Mouse (Mus musculus): ENCODE measurements around the gene Defb41. TPM values are rescaled to one million over a fixed set of nuclear protein-coding genes. Genes with fewer than 3 reads are reported as not detected.

Defb41 gene
- not detected in 2 replicates for polyA plus RNA-seq (2015; fragmentation: Nextera tagmentation; extraction: Ambion mirVana)

DNA sequence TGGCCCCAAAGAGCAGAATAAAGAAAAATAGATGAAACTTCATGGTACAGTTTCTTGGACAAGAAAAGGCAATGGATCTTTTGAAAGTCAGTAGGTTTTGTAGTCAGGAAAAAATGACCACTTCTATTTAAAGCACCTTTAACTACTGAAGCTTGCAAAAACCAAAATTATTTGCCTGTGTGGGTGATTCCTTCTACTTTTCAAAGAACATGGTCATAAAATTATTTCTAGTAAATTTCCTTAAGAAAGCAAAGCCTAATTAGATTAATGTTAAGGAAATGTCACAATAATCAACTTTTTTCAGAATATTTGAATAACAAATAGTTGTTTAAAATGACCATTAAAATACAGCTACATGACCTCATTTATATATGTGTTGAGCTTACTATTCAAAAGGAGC, at the start of gene Defb41:
Gene Defb41 (minus strand): TSS at position 101 of the 400 bp plus-strand sequence.
- H3K4me1 ChIP-seq (replicated peaks; ENCODE audit: insufficient read depth, low read length) = no peaks in the 10 kb centered on the region
- H3K27me3 ChIP-seq (ENCODE audit: insufficient read depth, low read length) = no peaks in the 10 kb centered on the region
- TF ChIP-seq CTCF (IDR thresholded peaks at IDR 0.05; ENCODE audit: low read depth) = no peak
- no peak within 1 kb of the TSS for H3K9ac ChIP-seq (ENCODE audit: low read depth, low read length)
- ATAC-seq (replicated peaks; ENCODE audit: low FRiP score, low read depth) (no peak), DNase-seq (ENCODE audit: low spot score) (no peak)
- no peaks in the 10 kb centered on the region for H3K9me3 ChIP-seq (replicated peaks; ENCODE audit: low read length)
- no peak within 1 kb of the TSS for H3K4me3 ChIP-seq (replicated peaks; ENCODE audit: low read depth, low read length)
- H3K36me3 ChIP-seq (ENCODE audit: insufficient read depth, low read length) = no peaks in the 10 kb centered on the region
- no peak within 1 kb of the TSS for H3K4me2 ChIP-seq (ENCODE audit: low read length)
- no peak within 1 kb of the TSS for H3K27ac ChIP-seq

DNA sequence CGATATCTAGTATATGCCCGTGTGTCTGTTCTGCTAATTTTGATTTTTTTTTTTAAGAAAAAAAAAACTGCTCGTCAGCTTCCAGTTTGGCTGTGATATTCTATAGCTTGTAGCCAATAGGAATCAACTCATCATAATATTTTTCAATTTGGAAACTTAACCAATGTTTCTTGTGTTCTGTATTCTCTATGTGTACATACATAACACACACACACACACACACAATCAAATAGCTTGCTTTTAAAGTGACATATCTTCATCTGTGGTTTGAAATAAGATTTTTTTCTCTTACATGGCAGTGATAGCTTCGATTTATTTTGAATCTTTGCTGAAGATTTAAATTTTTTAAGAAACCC, 43.5 kb upstream of the Defb41 start:
- no peak for TF ChIP-seq CTCF (IDR thresholded peaks at IDR 0.05; ENCODE audit: low read depth)
- 82% methylated on average over 4 of the region's 4 CpGs for WGBS
- H3K27me3 ChIP-seq (ENCODE audit: insufficient read depth, low read length) = no peaks in the 10 kb centered on the region

DNA sequence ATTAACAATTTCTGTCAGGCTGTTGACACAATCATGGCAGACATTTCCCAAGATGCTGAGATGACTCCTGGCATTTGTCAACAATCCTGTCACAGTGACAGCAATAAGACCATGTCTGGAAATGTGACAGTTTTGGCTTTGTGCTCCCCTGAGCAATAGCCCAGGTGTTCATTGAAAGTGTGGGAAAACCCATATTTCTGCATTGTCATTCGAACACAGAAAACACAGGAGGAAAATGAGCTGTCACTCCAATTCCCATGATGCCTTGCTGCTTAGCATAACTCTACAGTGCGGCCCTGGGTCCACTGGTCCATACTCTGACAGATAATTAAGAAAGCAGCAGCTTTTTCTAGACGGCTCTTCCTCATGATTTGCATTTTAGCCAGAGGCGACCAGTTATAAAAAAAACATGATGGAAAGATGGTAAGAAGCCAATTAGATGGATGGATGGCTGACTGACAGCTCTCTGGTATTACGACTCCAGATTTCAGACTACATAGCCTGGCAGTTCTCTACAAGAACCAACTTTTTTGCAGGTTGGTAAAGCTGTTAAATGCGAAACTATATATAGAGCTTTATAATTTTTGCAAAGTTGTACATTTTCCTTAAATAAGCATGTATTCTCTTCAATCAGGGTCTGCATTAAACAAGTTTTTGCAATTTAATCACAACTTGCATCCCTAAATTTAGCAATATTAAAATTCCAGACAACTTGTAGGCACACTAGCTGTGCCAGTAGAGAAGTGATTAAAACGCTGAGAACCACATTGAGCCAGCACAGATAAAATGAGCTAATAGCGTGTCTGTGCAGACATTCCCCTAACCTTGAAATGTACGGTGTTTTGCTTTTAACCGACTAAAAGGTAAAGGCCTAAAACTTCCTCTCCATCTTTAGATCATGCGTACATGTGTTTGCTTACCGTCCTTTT, 42.9 kb upstream of the Defb41 start:
- no peaks in the 10 kb centered on the region for H3K9me3 ChIP-seq (replicated peaks; ENCODE audit: low read length)
- H3K4me3 ChIP-seq (replicated peaks; ENCODE audit: low read depth, low read length) = no peak overlapping the region
- no peaks in the 10 kb centered on the region for H3K36me3 ChIP-seq (ENCODE audit: insufficient read depth, low read length)
- 84% methylated on average over 12 of the region's 12 CpGs for WGBS
- H3K27me3 ChIP-seq (ENCODE audit: insufficient read depth, low read length) = no peaks in the 10 kb centered on the region
- ATAC-seq (replicated peaks; ENCODE audit: low FRiP score, low read depth) (no peak), DNase-seq (ENCODE audit: low spot score) (no peak)
- H3K27ac ChIP-seq = no peak overlapping the region
- no peak overlapping the region for H3K9ac ChIP-seq (ENCODE audit: low read depth, low read length)
- H3K4me1 ChIP-seq (replicated peaks; ENCODE audit: insufficient read depth, low read length) = no peaks in the 10 kb centered on the region
- no peak for TF ChIP-seq CTCF (IDR thresholded peaks at IDR 0.05; ENCODE audit: low read depth)
- no peak overlapping the region for H3K4me2 ChIP-seq (ENCODE audit: low read length)

More for the DNA sequence above, 43.5 kb upstream of the Defb41 start:
- no peaks in the 10 kb centered on the region for H3K4me1 ChIP-seq (replicated peaks; ENCODE audit: insufficient read depth, low read length)
- H3K9me3 ChIP-seq (replicated peaks; ENCODE audit: low read length) = no peaks in the 10 kb centered on the region
- ATAC-seq (replicated peaks; ENCODE audit: low FRiP score, low read depth) (no peak), DNase-seq (ENCODE audit: low spot score) (no peak)
- no peak overlapping the region for H3K27ac ChIP-seq
- H3K36me3 ChIP-seq (ENCODE audit: insufficient read depth, low read length) = no peaks in the 10 kb centered on the region
- H3K4me3 ChIP-seq (replicated peaks; ENCODE audit: low read depth, low read length) = no peak overlapping the region
- no peak overlapping the region for H3K9ac ChIP-seq (ENCODE audit: low read depth, low read length)
- no peak overlapping the region for H3K4me2 ChIP-seq (ENCODE audit: low read length)

DNA sequence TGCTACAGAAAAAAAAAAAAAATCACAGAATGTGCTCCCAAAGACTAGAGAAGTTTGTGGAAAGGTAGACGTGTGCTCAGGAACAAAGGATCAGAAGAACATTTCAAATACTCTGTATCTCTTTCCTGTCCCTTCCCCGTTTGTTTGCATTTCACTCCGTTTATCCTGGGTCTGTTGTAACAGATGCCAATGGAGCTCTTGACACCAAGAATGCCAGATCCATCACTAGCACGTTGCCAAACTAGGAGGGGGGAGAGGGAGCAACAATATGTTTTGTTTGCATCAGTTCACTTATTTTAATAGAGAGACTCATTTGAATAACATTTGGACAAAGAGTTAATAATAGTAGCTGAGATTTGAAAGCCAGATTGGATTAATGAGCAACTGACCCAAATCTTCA, 27.6 kb upstream of the Defb41 start:
- DNase-seq (ENCODE audit: low spot score) (no peak), ATAC-seq (replicated peaks; ENCODE audit: low FRiP score, low read depth) (no peak)
- H3K4me2 ChIP-seq (ENCODE audit: low read length) = no peak overlapping the region
- H3K4me3 ChIP-seq (replicated peaks; ENCODE audit: low read depth, low read length) = no peak overlapping the region
- H3K4me1 ChIP-seq (replicated peaks; ENCODE audit: insufficient read depth, low read length) = no peaks in the 10 kb centered on the region
- H3K9me3 ChIP-seq (replicated peaks; ENCODE audit: low read length) = no peaks in the 10 kb centered on the region
- no peak overlapping the region for H3K9ac ChIP-seq (ENCODE audit: low read depth, low read length)
- no peaks in the 10 kb centered on the region for H3K27me3 ChIP-seq (ENCODE audit: insufficient read depth, low read length)
- no peaks in the 10 kb centered on the region for H3K36me3 ChIP-seq (ENCODE audit: insufficient read depth, low read length)
- no peak overlapping the region for H3K27ac ChIP-seq
- WGBS = 60% methylated on average over 4 of the region's 4 CpGs
- TF ChIP-seq CTCF (IDR thresholded peaks at IDR 0.05; ENCODE audit: low read depth) = no peak

DNA sequence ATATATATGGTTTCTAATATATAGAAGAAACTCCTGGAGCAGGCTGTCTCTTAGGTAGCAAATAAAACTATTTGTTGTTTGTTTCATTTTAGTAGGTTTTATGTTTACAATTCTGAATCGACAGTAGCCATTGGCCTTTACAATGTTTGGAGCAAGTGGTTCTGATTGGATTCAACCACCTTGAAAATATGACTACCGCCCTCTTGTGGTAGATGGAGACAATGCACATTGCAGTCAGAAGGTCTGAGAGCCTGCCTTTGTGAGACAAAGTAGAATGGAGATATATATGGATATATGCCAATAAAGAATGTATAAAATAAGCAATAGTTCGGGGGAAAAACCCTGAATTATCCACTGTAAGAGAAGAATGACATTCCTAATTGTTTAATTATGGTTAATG, 23.9 kb upstream of the Defb41 start:
- Histone ChIP-seq H3K9me3 (replicated peaks; ENCODE audit: low read length) (no peaks in the 10 kb centered on the region), H3K4me2 (ENCODE audit: low read length) (no peak overlapping the region), H3K36me3 (ENCODE audit: insufficient read depth, low read length) (no peaks in the 10 kb centered on the region), H3K9ac (ENCODE audit: low read depth, low read length) (no peak overlapping the region), H3K4me3 (replicated peaks; ENCODE audit: low read depth, low read length) (no peak overlapping the region), H3K27ac (no peak overlapping the region), H3K27me3 (ENCODE audit: insufficient read depth, low read length) (no peaks in the 10 kb centered on the region), H3K4me1 (replicated peaks; ENCODE audit: insufficient read depth, low read length) (no peaks in the 10 kb centered on the region)
- DNase-seq (ENCODE audit: low spot score) (no peak), ATAC-seq (replicated peaks; ENCODE audit: low FRiP score, low read depth) (no peak)
- WGBS = 38% methylated on average over 3 of the region's 3 CpGs
- peak; percentile 52 for TF ChIP-seq CTCF (IDR thresholded peaks at IDR 0.05; ENCODE audit: low read depth)

DNA sequence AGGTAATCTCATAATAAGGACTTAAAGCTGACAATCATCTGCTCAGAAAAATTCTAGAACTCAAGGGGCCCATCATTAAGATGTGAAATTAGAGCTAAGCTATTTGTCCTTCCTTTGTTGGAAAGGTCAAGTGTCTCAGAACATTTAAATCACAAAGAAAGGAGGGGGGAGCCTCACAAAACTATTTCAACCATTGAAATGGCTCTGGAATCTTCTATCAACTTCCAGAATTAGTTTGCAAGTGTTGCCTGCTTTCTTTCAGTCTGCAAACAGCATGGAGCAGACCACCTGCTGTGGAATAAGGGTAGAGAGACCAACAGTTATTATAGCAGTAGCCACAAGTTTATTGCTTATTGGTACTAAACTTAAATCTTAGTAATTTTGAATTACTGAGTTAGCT, 22.4 kb upstream of the Defb41 start:
- Histone ChIP-seq H3K4me3 (replicated peaks; ENCODE audit: low read depth, low read length) (no peak overlapping the region), H3K36me3 (ENCODE audit: insufficient read depth, low read length) (no peaks in the 10 kb centered on the region), H3K4me1 (replicated peaks; ENCODE audit: insufficient read depth, low read length) (no peaks in the 10 kb centered on the region), H3K9ac (ENCODE audit: low read depth, low read length) (no peak overlapping the region), H3K9me3 (replicated peaks; ENCODE audit: low read length) (no peaks in the 10 kb centered on the region), H3K4me2 (ENCODE audit: low read length) (no peak overlapping the region), H3K27me3 (ENCODE audit: insufficient read depth, low read length) (no peaks in the 10 kb centered on the region), H3K27ac (no peak overlapping the region)
- DNase-seq (ENCODE audit: low spot score) (no peak), ATAC-seq (replicated peaks; ENCODE audit: low FRiP score, low read depth) (no peak)
- TF ChIP-seq CTCF (IDR thresholded peaks at IDR 0.05; ENCODE audit: low read depth) = no peak

Data from kidney, postnatal 0 days (tissue).